Mouse (Mus musculus) liver, embryonic 12.5 days (tissue): ENCODE measurements around the gene Gal3st1. TPM values are rescaled to one million over a fixed set of nuclear protein-coding genes. Genes with fewer than 3 reads are reported as not detected.
A peak's percentile ranks its signal among the peaks of the same experiment; 100 is the strongest.

Source experiments
- ATAC-seq: fragments of 200-750 bp; cut with Nextera tagmentation; 2 replicates; pipeline ENCODE4 v1.8.0; 2017; ENCODE audit warnings: moderate number of reproducible peaks, mild to moderate bottlenecking, moderate library complexity
- H3K27ac ChIP-seq: fragments of 300-500 bp; sonication (generic); 2 replicates; pipeline ENCODE4 v1.5.1; 2016; ENCODE audit warnings: mild to moderate bottlenecking
- H3K27me3 ChIP-seq: fragments of 300-500 bp; sonication (generic); replicated peaks from 2 replicates; pipeline ENCODE4 v1.6.1; 2016; ENCODE audit warnings: mild to moderate bottlenecking, moderate library complexity
- H3K36me3 ChIP-seq: fragments of 300-500 bp; sonication (generic); 2 replicates; pipeline ENCODE4 v1.6.1; 2016; ENCODE audit warnings: mild to moderate bottlenecking, moderate library complexity
- H3K4me1 ChIP-seq: fragments of 300-500 bp; sonication (generic); 2 replicates; pipeline ENCODE4 v1.6.1; 2016
- H3K4me2 ChIP-seq: fragments of 300-500 bp; sonication (generic); 2 replicates; pipeline ENCODE4 v1.6.1; 2016; ENCODE audit warnings: mild to moderate bottlenecking, moderate library complexity
- H3K4me3 ChIP-seq: fragments of 300-500 bp; sonication (generic); 2 replicates; pipeline ENCODE4 v1.5.1; 2016; ENCODE audit warnings: mild to moderate bottlenecking, moderate library complexity
- H3K9ac ChIP-seq: fragments of 300-500 bp; sonication (generic); 2 replicates; pipeline ENCODE4 v1.6.1; 2016; ENCODE audit warnings: mild to moderate bottlenecking, moderate library complexity
- H3K9me3 ChIP-seq: fragments of 300-500 bp; sonication (generic); replicated peaks from 2 replicates; pipeline ENCODE4 v1.6.1; 2016; ENCODE audit warnings: mild to moderate bottlenecking, moderate library complexity
- WGBS: fragments of 180-500 bp; shearing (Covaris S2); methylation state at CpG from one replicate; pipeline ENCODE4 v1.1.7; 2016; ENCODE audit not compliant: insufficient replicate concordance; 5-methylcytosine and 5-hydroxymethylcytosine counted together
- polyA plus RNA-seq: library from polyadenylated mRNA; unstranded; fragments of >200 nt; fragmentation: Nextera tagmentation; extraction: Ambion mirVana; gene quantifications from 2 replicates; pipeline ENCODE4 v1.2.1, GENCODE M21; 2016

Gene Gal3st1
- polyA plus RNA-seq, 1 experiment from 2014 or later: 0.85 TPM

DNA sequence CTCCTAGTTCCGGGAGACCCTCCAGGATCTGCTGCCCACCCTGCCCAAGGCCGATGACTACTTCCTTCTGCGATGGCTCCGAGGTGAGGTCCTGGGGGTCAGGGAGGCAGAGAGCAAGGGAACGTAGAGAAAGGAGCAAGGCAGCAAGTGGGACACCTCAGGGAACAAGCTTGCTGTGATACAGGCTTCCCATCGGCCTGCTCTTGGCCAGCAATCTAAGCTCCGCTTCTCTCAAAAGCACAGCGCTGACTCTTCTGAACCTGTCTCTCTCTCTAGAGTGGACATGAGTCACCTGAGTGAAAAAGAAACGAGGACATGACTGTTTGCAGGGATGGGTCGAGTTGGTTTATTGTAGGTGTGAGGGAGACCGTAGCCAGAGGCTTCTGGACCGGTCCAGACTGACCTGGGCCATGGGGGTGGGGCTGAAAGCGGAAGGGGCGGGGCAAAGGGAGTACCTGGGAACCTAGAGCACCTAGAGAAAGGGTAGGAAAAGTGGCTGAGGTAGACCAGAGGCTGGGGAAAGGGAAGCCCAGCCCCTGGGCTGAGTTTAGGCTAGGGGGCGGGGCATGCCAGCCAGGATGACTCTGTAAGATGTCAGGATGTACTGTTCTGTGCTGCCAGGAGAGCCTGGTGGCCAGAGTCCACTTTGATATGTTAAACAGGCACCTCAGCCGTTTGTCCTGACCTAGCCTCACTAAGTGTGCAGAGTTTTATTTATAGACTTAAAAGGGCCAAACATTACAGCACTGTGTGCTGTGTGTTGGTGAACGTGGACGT is 51.9 kb downstream of the Gal3st1 start:
- 0 out of 2 replicates have a peak, but pooled peaks have one; percentile 35 for ATAC-seq

DNA sequence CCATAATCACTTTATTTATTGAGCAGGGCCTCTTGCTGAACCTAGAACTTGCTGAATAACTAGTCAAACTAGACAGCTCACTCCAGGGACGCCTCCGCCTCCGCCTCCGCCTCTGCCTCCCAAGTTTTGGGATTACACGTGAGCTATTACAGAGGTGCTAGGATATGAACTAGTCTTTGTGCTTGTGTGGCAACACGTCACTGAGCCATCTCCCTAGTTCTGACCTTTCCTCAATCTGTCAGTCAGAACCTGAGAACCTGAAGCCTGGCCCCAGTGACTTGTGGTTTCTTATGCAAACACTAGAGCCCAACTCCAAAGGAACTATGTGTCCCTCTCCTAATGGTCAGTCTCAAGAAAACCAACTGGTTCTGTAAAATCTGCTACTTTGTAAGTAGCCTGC is 52.5 kb downstream of the Gal3st1 start:
- no peak overlapping the region for H3K4me3 ChIP-seq
- H3K9ac ChIP-seq: no peak overlapping the region
- no peaks in the 10 kb centered on the region for H3K36me3 ChIP-seq
- H3K4me1 ChIP-seq: no peaks in the 10 kb centered on the region
- no peak for ATAC-seq
- no peak overlapping the region for H3K27ac ChIP-seq
- no peaks in the 10 kb centered on the region for H3K9me3 ChIP-seq
- H3K27me3 ChIP-seq: 0 out of 2 replicates have a peak, but pooled peaks cover 7% of the 10 kb centered on the region
- H3K4me2 ChIP-seq: no peak overlapping the region
- 79% methylated on average over 6 of the region's 6 CpGs for WGBS

More for the DNA sequence above, 51.9 kb downstream of the Gal3st1 start:
- Histone ChIP-seq H3K9me3 (no peaks in the 10 kb centered on the region), H3K4me1 (no peaks in the 10 kb centered on the region), H3K27me3 (0 out of 2 replicates have a peak, but pooled peaks cover 7% of the 10 kb centered on the region), H3K27ac (no peak overlapping the region), H3K9ac (no peak overlapping the region), H3K4me3 (no peak overlapping the region), H3K36me3 (no peaks in the 10 kb centered on the region), H3K4me2 (no peak overlapping the region)
- WGBS: 63% methylated on average over 18 of the region's 18 CpGs

DNA sequence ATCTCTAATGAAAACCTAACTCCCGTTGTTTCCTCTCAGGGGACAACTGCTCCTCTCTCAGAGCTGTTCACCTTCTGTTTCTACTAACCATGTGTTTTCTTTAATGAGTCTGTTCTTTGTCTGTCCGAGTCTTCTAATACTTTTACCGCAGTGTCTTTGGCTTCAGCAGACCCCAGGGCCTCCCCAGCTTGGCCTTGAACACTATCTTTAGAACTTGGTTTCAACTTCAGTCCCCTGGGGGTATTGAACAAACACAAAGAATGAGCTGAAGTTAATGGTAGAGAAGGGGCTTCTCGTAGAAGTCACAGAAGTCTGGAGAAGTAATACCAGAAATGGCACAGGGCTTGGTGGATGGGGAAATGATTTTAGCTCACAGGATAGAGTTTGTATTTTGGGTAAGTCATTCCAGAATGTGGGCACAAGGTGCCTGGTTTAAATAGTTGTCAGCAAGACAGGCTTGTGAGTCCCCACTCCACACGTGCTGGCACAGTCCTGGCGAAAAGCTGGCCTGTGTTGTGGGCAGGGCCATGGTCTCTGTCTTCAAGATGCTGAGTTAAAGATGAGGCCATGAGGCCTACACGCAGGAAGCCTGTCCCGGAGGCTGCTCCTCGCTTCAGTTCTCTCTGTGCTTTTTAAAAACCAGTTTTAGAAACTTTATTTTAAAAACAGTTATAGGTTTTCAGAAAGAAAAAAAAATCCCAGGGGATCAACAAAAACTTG is 53.1 kb downstream of the Gal3st1 start:
- Histone ChIP-seq H3K27ac (no peak overlapping the region), H3K4me2 (no peak overlapping the region), H3K4me1 (no peaks in the 10 kb centered on the region), H3K9ac (no peak overlapping the region), H3K27me3 (0 out of 2 replicates have a peak, but pooled peaks cover 1% of the 10 kb centered on the region), H3K36me3 (no peaks in the 10 kb centered on the region), H3K9me3 (no peaks in the 10 kb centered on the region), H3K4me3 (no peak overlapping the region)
- no peak for ATAC-seq
- WGBS: 55% methylated on average over 9 of the region's 9 CpGs

DNA sequence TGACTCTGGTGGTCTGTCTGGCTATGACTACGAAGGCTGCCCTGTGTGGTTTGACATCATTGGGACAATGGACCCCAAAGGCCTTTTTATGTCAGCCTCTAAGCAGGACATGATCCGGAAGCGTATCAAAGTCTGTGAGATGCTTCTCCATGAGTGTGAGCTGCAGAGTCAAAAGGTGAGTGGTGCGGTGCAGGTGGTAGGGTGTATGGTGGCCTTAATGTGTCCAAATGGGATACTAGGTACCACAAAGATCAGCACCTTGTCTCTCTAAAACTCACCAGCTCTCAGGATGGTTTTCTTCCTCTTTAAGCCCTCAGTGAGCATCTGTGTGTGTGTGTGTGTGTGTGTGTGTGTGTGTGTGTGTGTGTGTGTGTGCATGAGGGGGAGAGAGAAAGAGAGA is 56.5 kb downstream of the Gal3st1 start:
- H3K4me2 ChIP-seq: no peak overlapping the region
- H3K27me3 ChIP-seq: no peaks in the 10 kb centered on the region
- ATAC-seq: no peak
- no peak overlapping the region for H3K9ac ChIP-seq
- no peak overlapping the region for H3K27ac ChIP-seq
- no peaks in the 10 kb centered on the region for H3K4me1 ChIP-seq
- no peak overlapping the region for H3K4me3 ChIP-seq
- no peaks in the 10 kb centered on the region for H3K9me3 ChIP-seq
- WGBS: 69% methylated on average over 4 of the region's 4 CpGs
- H3K36me3 ChIP-seq: no peaks in the 10 kb centered on the region

DNA sequence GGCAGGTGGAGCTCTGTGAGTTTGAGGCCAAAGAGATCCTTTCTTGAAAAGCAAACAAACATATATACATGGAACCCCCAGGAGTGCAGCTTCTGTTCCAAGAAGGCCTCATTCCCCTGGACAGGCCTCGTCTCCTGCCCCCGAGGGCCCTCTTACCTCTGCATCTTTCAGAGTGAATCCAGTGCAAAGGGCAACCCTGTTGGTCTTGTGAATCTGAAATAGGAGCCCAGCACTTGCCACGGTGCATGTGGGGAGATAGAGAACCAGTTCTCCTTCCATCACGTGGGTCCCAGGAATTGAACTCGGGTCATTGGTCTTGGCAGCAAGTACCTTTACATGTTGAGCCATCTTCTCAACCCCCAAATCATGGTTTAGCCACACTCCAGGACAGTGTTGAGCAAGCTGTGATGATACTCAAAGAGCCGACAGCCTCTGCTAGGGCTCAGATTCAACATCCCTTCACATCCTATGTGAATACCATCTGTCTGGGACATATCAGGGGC is 57.7 kb downstream of the Gal3st1 start:
- H3K36me3 ChIP-seq: no peaks in the 10 kb centered on the region
- no peak overlapping the region for H3K9ac ChIP-seq
- WGBS: 62% methylated on average over 6 of the region's 6 CpGs
- H3K27me3 ChIP-seq: no peaks in the 10 kb centered on the region
- H3K9me3 ChIP-seq: no peaks in the 10 kb centered on the region
- H3K4me3 ChIP-seq: no peak overlapping the region
- H3K27ac ChIP-seq: no peak overlapping the region
- no peak for ATAC-seq
- H3K4me1 ChIP-seq: no peaks in the 10 kb centered on the region
- no peak overlapping the region for H3K4me2 ChIP-seq

DNA sequence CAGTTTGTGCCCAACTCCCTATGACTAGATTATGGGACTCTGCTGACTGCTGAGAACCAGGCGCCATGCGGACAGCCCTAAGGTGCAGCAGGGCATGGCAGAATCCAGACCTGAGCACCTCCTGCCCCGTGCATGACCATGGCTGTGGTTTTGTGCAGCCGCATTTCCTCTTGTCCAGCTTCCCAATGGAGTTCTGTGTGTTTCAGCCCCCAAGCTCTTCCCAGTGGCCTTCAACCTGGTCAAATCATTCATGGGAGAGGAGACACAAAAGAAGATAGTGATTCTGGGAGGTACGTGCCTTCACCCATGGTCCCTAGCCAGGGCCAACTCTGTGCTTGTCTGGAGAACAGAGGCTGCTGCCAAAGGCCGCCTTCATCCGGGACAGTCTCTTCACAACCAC is 59.6 kb downstream of the Gal3st1 start:
- Histone ChIP-seq H3K27ac (no peak overlapping the region), H3K36me3 (no peaks in the 10 kb centered on the region), H3K9ac (no peak overlapping the region), H3K4me1 (no peaks in the 10 kb centered on the region), H3K9me3 (no peaks in the 10 kb centered on the region), H3K4me3 (no peak overlapping the region), H3K27me3 (no peaks in the 10 kb centered on the region), H3K4me2 (no peak overlapping the region)
- ATAC-seq: no peak
- 69% methylated on average over 7 of the region's 7 CpGs for WGBS

DNA sequence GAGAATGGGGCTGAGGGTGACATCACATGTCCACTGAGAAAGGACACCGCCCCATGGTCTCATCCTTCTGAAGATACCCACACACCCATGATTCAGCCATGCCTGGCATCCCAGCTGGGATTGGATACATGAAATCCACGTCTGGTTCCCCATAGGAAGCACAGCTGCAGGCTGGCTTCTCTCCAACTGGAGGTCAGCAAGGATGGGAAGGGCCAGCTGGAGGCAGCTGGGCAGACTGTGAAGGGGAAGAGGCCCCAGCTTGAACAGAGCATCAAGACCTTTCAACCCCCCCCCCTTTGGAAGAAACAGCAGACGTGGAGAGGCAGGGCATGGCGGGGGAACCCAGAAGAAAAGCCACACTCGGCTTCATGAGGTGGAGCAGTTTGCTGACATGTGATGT is 63.1 kb downstream of the Gal3st1 start:
- no peaks in the 10 kb centered on the region for H3K9me3 ChIP-seq
- H3K27me3 ChIP-seq: no peaks in the 10 kb centered on the region
- no peak overlapping the region for H3K9ac ChIP-seq
- H3K36me3 ChIP-seq: no peaks in the 10 kb centered on the region
- H3K4me1 ChIP-seq: no peaks in the 10 kb centered on the region
- 53% methylated on average over 5 of the region's 5 CpGs for WGBS
- no peak overlapping the region for H3K27ac ChIP-seq
- H3K4me3 ChIP-seq: no peak overlapping the region
- no peak for ATAC-seq
- H3K4me2 ChIP-seq: no peak overlapping the region

DNA sequence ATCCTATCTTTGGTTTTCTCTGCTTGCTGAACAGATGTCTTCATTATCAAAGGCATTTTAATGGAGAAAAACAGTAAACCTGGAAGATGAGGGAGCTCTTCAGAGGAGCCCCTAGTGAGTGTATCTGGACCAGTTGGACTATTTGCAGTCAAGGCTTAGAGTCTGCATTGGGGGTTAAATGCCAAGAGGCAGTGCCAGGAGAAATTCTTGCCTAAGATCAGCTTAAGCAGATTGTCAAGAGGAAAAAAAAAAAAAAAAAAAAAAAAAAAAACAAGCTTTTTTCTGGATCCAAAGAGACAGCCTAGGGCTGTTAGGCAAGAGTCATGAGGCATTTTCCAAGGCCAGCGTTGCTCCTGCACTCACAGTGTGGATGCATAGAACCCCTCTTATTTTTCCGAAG is 64.3 kb downstream of the Gal3st1 start:
- H3K27me3 ChIP-seq: no peaks in the 10 kb centered on the region
- no peaks in the 10 kb centered on the region for H3K36me3 ChIP-seq
- 82% methylated on average over 2 of the region's 2 CpGs for WGBS
- no peak overlapping the region for H3K4me2 ChIP-seq
- no peak for ATAC-seq
- H3K9ac ChIP-seq: no peak overlapping the region
- H3K4me3 ChIP-seq: no peak overlapping the region
- H3K9me3 ChIP-seq: no peaks in the 10 kb centered on the region
- no peaks in the 10 kb centered on the region for H3K4me1 ChIP-seq
- H3K27ac ChIP-seq: no peak overlapping the region

DNA sequence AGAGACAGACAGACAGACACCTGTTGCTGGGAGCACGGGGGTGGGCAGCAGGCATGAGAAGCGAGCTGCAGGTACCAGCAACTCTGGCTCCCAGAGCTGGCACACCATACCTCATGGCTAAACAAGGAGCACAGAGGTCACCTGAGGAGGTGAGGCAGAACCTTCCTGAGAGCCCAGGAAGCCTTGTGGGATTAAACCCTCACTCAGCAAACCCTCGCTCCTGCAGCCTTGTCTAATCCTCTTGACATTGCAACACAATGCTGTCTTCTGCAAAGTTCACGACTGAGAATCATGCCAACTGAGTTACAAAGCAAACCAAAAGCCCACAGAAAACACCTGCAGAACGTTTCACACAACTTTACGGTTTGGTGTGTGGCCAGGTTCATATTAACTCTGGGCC is 65.0 kb downstream of the Gal3st1 start:
- H3K36me3 ChIP-seq: no peaks in the 10 kb centered on the region
- H3K27ac ChIP-seq: no peak overlapping the region
- no peaks in the 10 kb centered on the region for H3K27me3 ChIP-seq
- WGBS: 69% methylated on average over 6 of the region's 6 CpGs
- H3K4me3 ChIP-seq: no peak overlapping the region
- no peak for ATAC-seq
- no peak overlapping the region for H3K4me2 ChIP-seq
- no peak overlapping the region for H3K9ac ChIP-seq
- H3K9me3 ChIP-seq: no peaks in the 10 kb centered on the region
- no peaks in the 10 kb centered on the region for H3K4me1 ChIP-seq

Other genes with a start within 250 kb of the Gal3st1 start
- 0.15 and 0.20 TPM in 2 replicates for gene Osbp2, start 119.7 kb upstream of the Gal3st1 start, polyA plus RNA-seq
- gene 4921536K21Rik, start 88.5 kb upstream of the Gal3st1 start, polyA plus RNA-seq: 0.05 TPM in 1 of 2 replicates, not detected in the other
- gene Dusp18, start 88.4 kb upstream of the Gal3st1 start, polyA plus RNA-seq: 0.80 and 0.95 TPM in 2 replicates
- 0.86 and 1.2 TPM in 2 replicates for gene Slc35e4, start 69.0 kb upstream of the Gal3st1 start, polyA plus RNA-seq
- gene Tcn2, start 51.5 kb upstream of the Gal3st1 start, polyA plus RNA-seq: 14.0 and 14.5 TPM in 2 replicates
- gene Pes1, start 19.7 kb upstream of the Gal3st1 start, polyA plus RNA-seq: 72.0 and 74.0 TPM in 2 replicates
- gene 4930556J24Rik, start 6.9 kb upstream of the Gal3st1 start, polyA plus RNA-seq: 0.11 and 0.13 TPM in 2 replicates
- 0.62 and 0.71 TPM in 2 replicates for gene Sec14l4, start 47.8 kb downstream of the Gal3st1 start, polyA plus RNA-seq
- not detected in 2 replicates for gene Sec14l3, start 81.2 kb downstream of the Gal3st1 start, polyA plus RNA-seq
- 32.2 and 35.9 TPM in 2 replicates for gene Mtfp1, start 111.8 kb downstream of the Gal3st1 start, polyA plus RNA-seq
- 5.4 and 5.9 TPM in 2 replicates for gene Sec14l2, start 139.8 kb downstream of the Gal3st1 start, polyA plus RNA-seq
- gene Rnf215, start 151.6 kb downstream of the Gal3st1 start, polyA plus RNA-seq: 9.7 and 10.6 TPM in 2 replicates
- 1.4 and 1.5 TPM in 2 replicates for gene Ccdc157, start 176.7 kb downstream of the Gal3st1 start, polyA plus RNA-seq
- 41.7 and 42.1 TPM in 2 replicates for gene Sf3a1, start 176.7 kb downstream of the Gal3st1 start, polyA plus RNA-seq
- gene Tbc1d10a, start 203.2 kb downstream of the Gal3st1 start, polyA plus RNA-seq: 9.8 and 10.7 TPM in 2 replicates
- 2.1 and 2.3 TPM in 2 replicates for gene Castor1, start 234.6 kb downstream of the Gal3st1 start, polyA plus RNA-seq